Mouse (Mus musculus): Measurements from ENCODE around the gene Pstk. TPM values are rescaled to one million over a fixed set of nuclear protein-coding genes. Genes with fewer than 3 reads are reported as not detected.
"Not testable (repeated sequence)": the region's sequence is repeated elsewhere in the genome, so short reads cannot be mapped to it uniquely, and the experiment has no call there.

Gene Pstk
- polyA plus RNA-seq, 1 experiment from 2014 or later = 69.5 TPM

DNA sequence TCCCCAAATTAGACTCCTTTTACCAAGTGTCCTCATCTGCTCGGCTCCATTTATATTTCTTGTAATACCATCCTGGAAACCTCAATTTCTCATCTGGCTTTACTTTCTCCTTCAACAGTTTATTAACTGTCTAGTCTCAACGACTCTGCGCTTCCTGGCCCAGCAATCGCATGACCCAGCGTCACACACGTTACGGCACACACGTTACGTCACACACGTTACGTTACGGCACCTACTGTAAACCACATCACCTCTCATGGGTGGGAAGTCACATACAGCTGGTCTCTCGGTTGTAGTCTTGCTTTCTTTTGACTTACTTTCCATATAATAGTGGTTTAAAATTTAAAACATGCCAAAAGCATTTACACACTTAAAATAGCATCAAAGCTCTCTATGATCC lies 14.8 kb upstream of the Pstk start:
- Histone ChIP-seq H3K9ac (ENCODE audit: low read length) (no peak overlapping the region), H3K4me2 (ENCODE audit: low read depth, severe bottlenecking) (no peak overlapping the region), H3K4me1 (ENCODE audit: control insufficient read depth, insufficient read depth, low read length) (no peaks in the 10 kb centered on the region), H3K4me3 (ENCODE audit: low read depth, low read length) (no peak overlapping the region), H3K27me3 (ENCODE audit: control insufficient read depth, insufficient read depth, low read length) (no peaks in the 10 kb centered on the region), H3K36me3 (ENCODE audit: control insufficient read depth, insufficient read depth, low read length) (peaks cover 4% of the 10 kb centered on the region), H3K27ac (replicated peaks; ENCODE audit: low read depth, low read length) (no peak overlapping the region), H3K9me3 (ENCODE audit: control insufficient read depth, low read length) (no peaks in the 10 kb centered on the region)
- WGBS = 97% methylated on average over 13 of the region's 13 CpGs
- DNase-seq (ENCODE audit: low spot score) (no peak), ATAC-seq (ENCODE audit: insufficient number of reproducible peaks, low FRiP score, low TSS enrichment, low read depth) (no peak)

DNA sequence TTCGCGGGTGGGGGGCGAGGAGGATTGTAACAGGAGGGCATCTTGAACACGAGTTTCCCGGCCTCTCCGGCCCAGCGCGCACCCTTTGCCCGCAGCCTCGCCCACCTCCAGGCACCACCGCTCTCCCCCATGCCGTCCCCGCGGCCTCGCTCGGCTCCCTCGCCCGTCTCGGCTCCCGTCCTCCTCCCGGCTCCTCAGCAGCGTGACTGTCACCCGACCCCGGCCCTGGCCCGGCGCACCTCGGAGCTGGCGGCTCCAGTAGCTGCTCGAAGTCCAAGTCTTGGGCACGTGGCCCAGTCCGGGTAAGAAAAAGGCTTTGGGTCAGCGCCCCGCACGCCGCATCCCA lies 8.7 kb upstream of the Pstk start:
- ATAC-seq (ENCODE audit: insufficient number of reproducible peaks, low FRiP score, low TSS enrichment, low read depth) = peak; percentile 73; the same call in 1 of the 2 replicates
- 0% methylated on average over 34 of the region's 35 CpGs for whole genome bisulfite sequencing
- H3K4me3 ChIP-seq (ENCODE audit: low read depth, low read length) = peak overlapping the region; percentile 55
- no peaks in the 10 kb centered on the region for H3K9me3 ChIP-seq (ENCODE audit: control insufficient read depth, low read length)
- H3K9ac ChIP-seq (ENCODE audit: low read length) = peak overlapping the region; percentile 90
- no peak for DNase-seq (ENCODE audit: low spot score)
- H3K36me3 ChIP-seq (ENCODE audit: control insufficient read depth, insufficient read depth, low read length) = peaks cover 2% of the 10 kb centered on the region
- H3K4me2 ChIP-seq (ENCODE audit: low read depth, severe bottlenecking) = peak overlapping the region; percentile 73
- H3K27me3 ChIP-seq (ENCODE audit: control insufficient read depth, insufficient read depth, low read length) = no peaks in the 10 kb centered on the region
- H3K27ac ChIP-seq (replicated peaks; ENCODE audit: low read depth, low read length) = peak overlapping the region; percentile 71; the same call in 1 of the 2 replicates
- no peaks in the 10 kb centered on the region for H3K4me1 ChIP-seq (ENCODE audit: control insufficient read depth, insufficient read depth, low read length)

DNA sequence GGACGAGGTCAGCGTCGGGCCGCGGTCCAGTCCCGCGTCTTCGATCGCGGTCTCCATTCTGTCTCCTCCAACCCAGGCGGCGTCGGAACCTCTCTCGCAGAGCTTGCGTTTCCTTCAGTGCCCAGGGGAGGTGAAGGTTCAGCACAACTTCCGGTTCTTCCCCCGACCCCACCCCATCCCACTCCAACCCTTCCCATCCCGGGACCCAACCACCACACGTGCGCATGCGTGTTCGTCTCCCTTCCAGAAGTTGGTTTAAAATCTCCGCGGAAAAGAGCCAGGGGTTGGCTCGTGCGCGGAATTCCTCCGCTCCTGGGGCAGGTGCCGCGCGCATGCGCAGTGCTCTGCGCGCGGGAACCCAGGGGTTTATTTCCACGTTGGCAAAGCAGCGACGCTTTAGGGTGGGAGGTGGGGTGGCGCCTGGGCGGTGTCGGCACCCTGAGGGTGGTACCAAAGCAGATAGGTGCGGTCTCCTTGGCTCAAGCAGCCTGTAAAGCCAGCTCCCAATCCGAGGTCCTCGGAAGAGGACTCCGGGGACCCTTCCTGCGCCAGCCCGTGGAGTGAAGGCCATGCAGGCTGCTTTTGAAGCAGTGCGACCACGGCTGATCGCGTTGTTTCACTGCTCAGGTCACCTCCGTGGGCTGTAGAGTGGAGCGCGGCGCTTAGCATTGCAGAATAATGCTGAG lies 8.2 kb upstream of the Pstk start, which contains the start of gene 2310057M21Rik:
TSS of gene 2310057M21Rik (minus strand) at position 145 of the 686 bp plus-strand sequence.
- peak within 1 kb of the TSS; percentile 90 for H3K9ac ChIP-seq (ENCODE audit: low read length)
- peaks cover 2% of the 10 kb centered on the region for H3K36me3 ChIP-seq (ENCODE audit: control insufficient read depth, insufficient read depth, low read length)
- H3K4me1 ChIP-seq (ENCODE audit: control insufficient read depth, insufficient read depth, low read length) = no peaks in the 10 kb centered on the region
- peak within 1 kb of the TSS; percentile 71 for H3K27ac ChIP-seq (replicated peaks; ENCODE audit: low read depth, low read length)
- H3K27me3 ChIP-seq (ENCODE audit: control insufficient read depth, insufficient read depth, low read length) = no peaks in the 10 kb centered on the region
- WGBS = under 1% methylated on average over 55 of the region's 55 CpGs
- no peaks in the 10 kb centered on the region for H3K9me3 ChIP-seq (ENCODE audit: control insufficient read depth, low read length)
- peak within 1 kb of the TSS; percentile 73 for H3K4me2 ChIP-seq (ENCODE audit: low read depth, severe bottlenecking)
- ATAC-seq (ENCODE audit: insufficient number of reproducible peaks, low FRiP score, low TSS enrichment, low read depth) (peak; percentile 96), DNase-seq (ENCODE audit: low spot score) (peak; percentile 97)
- peak within 1 kb of the TSS; percentile 55 for H3K4me3 ChIP-seq (ENCODE audit: low read depth, low read length)

- H3K9me3 ChIP-seq (ENCODE audit: control insufficient read depth, low read length) = no peaks in the 10 kb centered on the region
- H3K4me2 ChIP-seq (ENCODE audit: low read depth, severe bottlenecking) = no peak overlapping the region
- H3K4me1 ChIP-seq (ENCODE audit: control insufficient read depth, insufficient read depth, low read length) = no peaks in the 10 kb centered on the region
- no peaks in the 10 kb centered on the region for H3K36me3 ChIP-seq (ENCODE audit: control insufficient read depth, insufficient read depth, low read length)
- H3K4me3 ChIP-seq (ENCODE audit: low read depth, low read length) = no peak overlapping the region
- no peak for DNase-seq (ENCODE audit: low spot score)
- ATAC-seq (ENCODE audit: insufficient number of reproducible peaks, low FRiP score, low TSS enrichment, low read depth) = no peak
- no peak overlapping the region for H3K9ac ChIP-seq (ENCODE audit: low read length)
- H3K27ac ChIP-seq (replicated peaks; ENCODE audit: low read depth, low read length) = no peak overlapping the region
- no peaks in the 10 kb centered on the region for H3K27me3 ChIP-seq (ENCODE audit: control insufficient read depth, insufficient read depth, low read length)
- 95% methylated on average over 8 of the region's 8 CpGs for WGBS
These were observed 6.8 kb upstream of the Pstk start for GRCm38 (mm10) chr7:131364131-131364530.

DNA sequence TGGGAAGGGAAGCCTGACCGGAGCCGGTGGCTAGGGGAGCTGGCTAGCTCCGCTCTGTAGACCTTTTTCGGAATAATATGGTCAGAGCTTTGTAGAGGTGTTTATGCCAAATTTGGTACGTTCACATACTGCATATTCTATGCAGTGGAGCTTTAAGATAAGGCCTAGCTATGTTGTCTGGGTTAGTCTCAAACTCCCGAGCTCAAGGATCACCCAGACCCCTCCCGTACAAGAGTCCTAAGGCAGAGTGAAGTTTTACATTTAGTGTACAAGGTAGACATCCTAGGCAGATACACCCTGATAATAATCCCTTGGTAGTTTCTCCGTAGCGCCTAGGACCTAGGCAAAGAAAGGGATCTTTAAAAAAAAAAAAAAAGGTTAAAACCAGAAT lies 524 bp downstream of the Pstk start:
- ATAC-seq (ENCODE audit: insufficient number of reproducible peaks, low FRiP score, low TSS enrichment, low read depth) = peak; percentile 31; the same call in 1 of the 2 replicates

GRCm38 (mm10) chr7:131371880-131372651 lies 1.1 kb downstream of the Pstk start:
- 0 out of 2 replicates have a peak, but pooled peaks cover 3% of the 10 kb centered on the region for H3K4me1 ChIP-seq (ENCODE audit: control insufficient read depth, insufficient read depth, low read length)
- H3K4me3 ChIP-seq (ENCODE audit: low read depth, low read length) = peak overlapping the region; percentile 75; the same call in 1 of the 2 replicates
- peak overlapping the region; percentile 60 for H3K4me2 ChIP-seq (ENCODE audit: low read depth, severe bottlenecking)
- H3K27me3 ChIP-seq (ENCODE audit: control insufficient read depth, insufficient read depth, low read length) = no peaks in the 10 kb centered on the region
- peak overlapping the region; percentile 91; the same call in 1 of the 2 replicates for H3K9ac ChIP-seq (ENCODE audit: low read length)
- no peak for ATAC-seq (ENCODE audit: insufficient number of reproducible peaks, low FRiP score, low TSS enrichment, low read depth)
- H3K36me3 ChIP-seq (ENCODE audit: control insufficient read depth, insufficient read depth, low read length) = no peaks in the 10 kb centered on the region
- WGBS = 75% methylated on average over 9 of the region's 9 CpGs
- no peak for DNase-seq (ENCODE audit: low spot score)
- H3K27ac ChIP-seq (replicated peaks; ENCODE audit: low read depth, low read length) = no peak overlapping the region
- no peaks in the 10 kb centered on the region for H3K9me3 ChIP-seq (ENCODE audit: control insufficient read depth, low read length)

More for the DNA sequence above, 524 bp downstream of the Pstk start:
- Histone ChIP-seq H3K36me3 (ENCODE audit: control insufficient read depth, insufficient read depth, low read length) (no peaks in the 10 kb centered on the region), H3K9me3 (ENCODE audit: control insufficient read depth, low read length) (no peaks in the 10 kb centered on the region), H3K4me1 (ENCODE audit: control insufficient read depth, insufficient read depth, low read length) (0 out of 2 replicates have a peak, but pooled peaks cover 3% of the 10 kb centered on the region), H3K27ac (replicated peaks; ENCODE audit: low read depth, low read length) (peak overlapping the region; percentile 92), H3K4me3 (ENCODE audit: low read depth, low read length) (peak overlapping the region; percentile 75), H3K27me3 (ENCODE audit: control insufficient read depth, insufficient read depth, low read length) (no peaks in the 10 kb centered on the region), H3K4me2 (ENCODE audit: low read depth, severe bottlenecking) (peak overlapping the region; percentile 60), H3K9ac (ENCODE audit: low read length) (peak overlapping the region; percentile 91)
- no peak for DNase-seq (ENCODE audit: low spot score)
- WGBS = 10% methylated on average over 9 of the region's 9 CpGs

DNA sequence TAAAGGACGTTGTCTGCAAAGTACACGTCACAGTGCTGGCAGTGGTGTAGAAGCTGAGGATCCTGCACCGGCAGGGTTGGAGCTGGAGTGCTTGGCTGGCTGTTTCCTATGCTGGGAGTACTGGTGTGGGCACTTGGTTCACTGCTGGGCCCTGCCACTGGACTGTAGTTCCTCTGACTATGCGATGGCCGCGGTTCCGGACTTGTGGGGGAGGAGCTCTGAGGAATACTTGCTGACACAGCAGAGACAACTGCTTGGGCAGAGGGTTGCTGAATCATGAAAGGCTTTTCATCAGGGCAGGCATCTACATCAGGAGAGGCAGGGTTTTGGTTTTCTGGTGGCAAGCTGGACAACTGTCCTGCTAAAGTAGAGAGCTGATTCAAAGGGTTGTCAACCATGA lies 20.8 kb downstream of the Pstk start:
- ATAC-seq (ENCODE audit: insufficient number of reproducible peaks, low FRiP score, low TSS enrichment, low read depth); H3K4me3 ChIP-seq (ENCODE audit: low read depth, low read length); H3K27ac ChIP-seq (replicated peaks; ENCODE audit: low read depth, low read length); H3K9ac ChIP-seq (ENCODE audit: low read length); H3K27me3 ChIP-seq (ENCODE audit: control insufficient read depth, insufficient read depth, low read length); H3K4me2 ChIP-seq (ENCODE audit: low read depth, severe bottlenecking); H3K36me3 ChIP-seq (ENCODE audit: control insufficient read depth, insufficient read depth, low read length); H3K9me3 ChIP-seq (ENCODE audit: control insufficient read depth, low read length); H3K4me1 ChIP-seq (ENCODE audit: control insufficient read depth, insufficient read depth, low read length); DNase-seq (ENCODE audit: low spot score): not testable (repeated sequence)
- 88% methylated on average over 6 of the region's 7 CpGs for WGBS

DNA sequence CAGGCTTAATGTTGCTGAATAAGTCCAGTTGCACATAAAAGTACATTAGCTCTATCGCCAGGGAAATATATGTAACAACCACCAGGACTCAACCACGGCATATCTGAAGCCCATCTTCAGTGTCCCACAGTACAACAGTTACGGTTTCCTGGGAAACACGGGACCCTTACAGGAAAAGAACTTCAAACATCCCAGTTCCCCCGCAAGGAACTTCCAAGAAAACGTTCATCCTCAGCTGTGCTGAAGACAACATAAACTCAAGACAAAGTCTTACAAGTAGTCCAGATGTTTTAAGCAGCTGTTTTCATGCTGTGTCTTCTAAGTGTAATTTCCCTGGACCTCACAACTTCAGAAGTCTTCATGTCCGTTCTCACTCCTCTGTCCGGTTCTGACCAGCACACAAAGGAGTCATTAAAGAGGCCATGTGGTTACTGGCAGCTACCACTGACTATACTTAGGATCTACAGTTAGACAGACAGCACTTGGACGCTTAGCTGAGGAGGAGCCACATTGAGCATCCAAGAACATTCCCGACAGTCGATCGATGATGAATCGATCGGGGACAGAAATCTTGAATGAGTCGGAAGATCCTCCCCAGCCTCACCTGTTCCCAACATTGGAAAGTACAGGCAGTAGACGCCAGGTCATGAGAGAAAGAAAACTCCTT lies 38.5 kb downstream of the Pstk start:
- Histone ChIP-seq H3K27ac (replicated peaks; ENCODE audit: low read depth, low read length) (no peak overlapping the region), H3K36me3 (ENCODE audit: control insufficient read depth, insufficient read depth, low read length) (no peaks in the 10 kb centered on the region), H3K27me3 (ENCODE audit: control insufficient read depth, insufficient read depth, low read length) (no peaks in the 10 kb centered on the region), H3K9me3 (ENCODE audit: control insufficient read depth, low read length) (no peaks in the 10 kb centered on the region), H3K4me3 (ENCODE audit: low read depth, low read length) (peak overlapping the region; percentile 99), H3K4me2 (ENCODE audit: low read depth, severe bottlenecking) (peak overlapping the region; percentile 74), H3K9ac (ENCODE audit: low read length) (peak overlapping the region; percentile 89), H3K4me1 (ENCODE audit: control insufficient read depth, insufficient read depth, low read length) (no peaks in the 10 kb centered on the region)
- 5% methylated on average over 16 of the region's 16 CpGs for WGBS
- DNase-seq (ENCODE audit: low spot score) (peak; percentile 58), ATAC-seq (ENCODE audit: insufficient number of reproducible peaks, low FRiP score, low TSS enrichment, low read depth) (no peak)
